Mouse (Mus musculus): ENCODE measurements around the gene Atxn7l1. TPM values are rescaled to one million over a fixed set of nuclear protein-coding genes. Genes with fewer than 3 reads are reported as not detected.

Atxn7l1 gene
- polyA plus RNA-seq, 1 experiment: 47.8 TPM

- Histone ChIP-seq H3K4me3 (replicated peaks; ENCODE audit: extremely low read depth, low read depth, low read length) (peak overlapping the region; percentile 36), H3K4me1 (ENCODE audit: control insufficient read depth, insufficient read depth, low read length) (peaks cover 24% of the 10 kb centered on the region)
- 13% methylated on average over 25 of the region's 25 CpGs for WGBS
- DNase-seq: peak; percentile 68
- TF ChIP-seq CTCF (IDR thresholded peaks at IDR 0.05; ENCODE audit: insufficient read depth, low read length) (no peak), POLR2A (IDR thresholded peaks at IDR 0.05; ENCODE audit: borderline replicate concordance, extremely low read depth, low read depth, low read length) (no peak)
These were observed 28.4 kb downstream of the Atxn7l1 start for GRCm38 (mm10) chr12:33175621-33176554.

GRCm38 (mm10) chr12:33176555-33176900 lies 29.0 kb downstream of the Atxn7l1 start:
- no peak overlapping the region for H3K4me3 ChIP-seq (replicated peaks; ENCODE audit: extremely low read depth, low read depth, low read length)
- peaks cover 21% of the 10 kb centered on the region for H3K4me1 ChIP-seq (ENCODE audit: control insufficient read depth, insufficient read depth, low read length)
- DNase-seq: no peak
- WGBS: 61% methylated on average over 5 of the region's 5 CpGs
- TF ChIP-seq CTCF (IDR thresholded peaks at IDR 0.05; ENCODE audit: insufficient read depth, low read length) (no peak), POLR2A (IDR thresholded peaks at IDR 0.05; ENCODE audit: borderline replicate concordance, extremely low read depth, low read depth, low read length) (no peak)

GRCm38 (mm10) chr12:33180421-33180820 lies 32.9 kb downstream of the Atxn7l1 start:
- TF ChIP-seq CTCF (IDR thresholded peaks at IDR 0.05; ENCODE audit: insufficient read depth, low read length): no peak
- no peak for TF ChIP-seq POLR2A (IDR thresholded peaks at IDR 0.05; ENCODE audit: borderline replicate concordance, extremely low read depth, low read depth, low read length)
- H3K4me3 ChIP-seq (replicated peaks; ENCODE audit: extremely low read depth, low read depth, low read length): no peak overlapping the region
- DNase-seq: no peak
- H3K4me1 ChIP-seq (ENCODE audit: control insufficient read depth, insufficient read depth, low read length): peaks cover 11% of the 10 kb centered on the region
- 25% methylated on average over 2 of the region's 2 CpGs for WGBS

- TF ChIP-seq POLR2A (IDR thresholded peaks at IDR 0.05; ENCODE audit: borderline replicate concordance, extremely low read depth, low read depth, low read length) (no peak), CTCF (IDR thresholded peaks at IDR 0.05; ENCODE audit: insufficient read depth, low read length) (no peak)
- Histone ChIP-seq H3K4me3 (replicated peaks; ENCODE audit: extremely low read depth, low read depth, low read length) (no peak overlapping the region), H3K4me1 (ENCODE audit: control insufficient read depth, insufficient read depth, low read length) (peaks cover 12% of the 10 kb centered on the region)
- DNase-seq: no peak
- 81% methylated on average over 4 of the region's 4 CpGs for WGBS
These were observed 34.4 kb downstream of the Atxn7l1 start for GRCm38 (mm10) chr12:33181875-33182274.

- Histone ChIP-seq H3K4me1 (ENCODE audit: control insufficient read depth, insufficient read depth, low read length) (peaks cover 12% of the 10 kb centered on the region), H3K4me3 (replicated peaks; ENCODE audit: extremely low read depth, low read depth, low read length) (no peak overlapping the region)
- DNase-seq: no peak
- no peak for TF ChIP-seq CTCF (IDR thresholded peaks at IDR 0.05; ENCODE audit: insufficient read depth, low read length)
- no peak for TF ChIP-seq POLR2A (IDR thresholded peaks at IDR 0.05; ENCODE audit: borderline replicate concordance, extremely low read depth, low read depth, low read length)
- WGBS: 70% methylated on average over 11 of the region's 11 CpGs
These were observed 35.1 kb downstream of the Atxn7l1 start for GRCm38 (mm10) chr12:33182428-33183137.

- TF ChIP-seq CTCF (IDR thresholded peaks at IDR 0.05; ENCODE audit: insufficient read depth, low read length) (no peak), POLR2A (IDR thresholded peaks at IDR 0.05; ENCODE audit: borderline replicate concordance, extremely low read depth, low read depth, low read length) (no peak)
- WGBS: 85% methylated on average over 4 of the region's 4 CpGs
- DNase-seq: no peak
- Histone ChIP-seq H3K4me1 (ENCODE audit: control insufficient read depth, insufficient read depth, low read length) (peaks cover 12% of the 10 kb centered on the region), H3K4me3 (replicated peaks; ENCODE audit: extremely low read depth, low read depth, low read length) (no peak overlapping the region)
These were observed 35.7 kb downstream of the Atxn7l1 start for GRCm38 (mm10) chr12:33183138-33183627.

DNA sequence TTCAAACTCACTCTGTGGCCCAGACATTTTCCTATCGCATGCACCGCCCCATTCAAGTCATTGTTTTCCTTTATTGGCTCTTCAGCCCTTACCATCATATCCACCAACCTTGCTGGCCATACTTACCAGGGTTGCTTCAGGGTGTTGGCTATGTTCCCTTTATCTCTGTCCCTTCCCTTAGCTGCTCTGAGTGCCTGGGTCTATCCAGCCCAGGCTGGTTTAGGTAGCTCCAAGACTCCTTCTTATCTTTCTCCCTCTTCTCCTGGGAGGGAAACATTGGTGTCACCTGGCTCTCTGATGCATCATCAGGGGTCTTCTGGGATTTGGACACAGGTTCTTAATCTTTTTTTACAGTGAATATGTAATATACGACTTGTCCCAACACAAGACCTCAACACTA lies 36.6 kb downstream of the Atxn7l1 start:
- no peak for TF ChIP-seq POLR2A (IDR thresholded peaks at IDR 0.05; ENCODE audit: borderline replicate concordance, extremely low read depth, low read depth, low read length)
- TF ChIP-seq CTCF (IDR thresholded peaks at IDR 0.05; ENCODE audit: insufficient read depth, low read length): no peak
- Histone ChIP-seq H3K4me3 (replicated peaks; ENCODE audit: extremely low read depth, low read depth, low read length) (no peak overlapping the region), H3K4me1 (ENCODE audit: control insufficient read depth, insufficient read depth, low read length) (peaks cover 12% of the 10 kb centered on the region)
- 83% methylated on average over 3 of the region's 3 CpGs for WGBS
- DNase-seq: no peak

DNA sequence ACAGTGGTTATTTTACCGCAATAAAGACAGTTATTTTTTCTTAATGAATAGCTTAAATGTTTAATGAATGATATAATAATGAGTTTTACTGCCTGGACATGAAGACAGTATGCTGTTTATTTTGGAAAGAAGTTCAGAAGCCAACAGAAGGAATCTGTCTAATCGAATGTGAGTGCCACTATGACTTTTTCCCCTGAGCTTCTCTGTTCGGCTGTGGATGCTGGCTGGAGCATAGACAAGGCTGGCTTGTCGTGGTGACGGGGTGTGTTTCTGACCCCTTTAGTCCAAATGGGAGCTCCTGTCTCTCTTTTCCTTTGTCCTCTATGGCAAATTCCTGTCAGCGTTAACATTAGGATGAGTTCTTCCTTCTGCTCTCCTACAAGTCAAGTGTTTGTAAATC lies 37.6 kb downstream of the Atxn7l1 start:
- H3K4me3 ChIP-seq (replicated peaks; ENCODE audit: extremely low read depth, low read depth, low read length): no peak overlapping the region
- peaks cover 12% of the 10 kb centered on the region for H3K4me1 ChIP-seq (ENCODE audit: control insufficient read depth, insufficient read depth, low read length)
- TF ChIP-seq CTCF (IDR thresholded peaks at IDR 0.05; ENCODE audit: insufficient read depth, low read length): no peak
- no peak for TF ChIP-seq POLR2A (IDR thresholded peaks at IDR 0.05; ENCODE audit: borderline replicate concordance, extremely low read depth, low read depth, low read length)
- DNase-seq: no peak
- WGBS: 40% methylated on average over 6 of the region's 6 CpGs

- Histone ChIP-seq H3K4me1 (ENCODE audit: control insufficient read depth, insufficient read depth, low read length) (peaks cover 12% of the 10 kb centered on the region), H3K4me3 (replicated peaks; ENCODE audit: extremely low read depth, low read depth, low read length) (no peak overlapping the region)
- TF ChIP-seq CTCF (IDR thresholded peaks at IDR 0.05; ENCODE audit: insufficient read depth, low read length) (no peak), POLR2A (IDR thresholded peaks at IDR 0.05; ENCODE audit: borderline replicate concordance, extremely low read depth, low read depth, low read length) (no peak)
- DNase-seq: no peak
- 88% methylated on average over 2 of the region's 2 CpGs for WGBS
These were observed 38.8 kb downstream of the Atxn7l1 start for GRCm38 (mm10) chr12:33186331-33186730.

All from lung, adult 2 months (tissue).